Mouse (Mus musculus): Measurements from ENCODE around the gene Dcdc2b. TPM values are rescaled to one million over a fixed set of nuclear protein-coding genes. Genes with fewer than 3 reads are reported as not detected.

Gene Dcdc2b
- polyA plus RNA-seq, 1 experiment = 0.46 TPM

GRCm38 (mm10) chr4:129639221-129639620 is 25.2 kb upstream of the Dcdc2b start:
- peaks cover 39% of the 10 kb centered on the region for H3K4me1 ChIP-seq
- peak overlapping the region; percentile 95 for H3K4me3 ChIP-seq (replicated peaks)
- TF ChIP-seq FLI1 (IDR thresholded peaks at IDR 0.05; ENCODE audit: low read length) = no peak
- TF ChIP-seq GATA1 (IDR thresholded peaks at IDR 0.05; ENCODE audit: borderline replicate concordance, low read length) = no peak
- H3K9me3 ChIP-seq = no peaks in the 10 kb centered on the region
- H3K27me3 ChIP-seq (replicated peaks) = no peaks in the 10 kb centered on the region
- H3K36me3 ChIP-seq (replicated peaks; ENCODE audit: low read length) = peaks cover 61% of the 10 kb centered on the region

DNA sequence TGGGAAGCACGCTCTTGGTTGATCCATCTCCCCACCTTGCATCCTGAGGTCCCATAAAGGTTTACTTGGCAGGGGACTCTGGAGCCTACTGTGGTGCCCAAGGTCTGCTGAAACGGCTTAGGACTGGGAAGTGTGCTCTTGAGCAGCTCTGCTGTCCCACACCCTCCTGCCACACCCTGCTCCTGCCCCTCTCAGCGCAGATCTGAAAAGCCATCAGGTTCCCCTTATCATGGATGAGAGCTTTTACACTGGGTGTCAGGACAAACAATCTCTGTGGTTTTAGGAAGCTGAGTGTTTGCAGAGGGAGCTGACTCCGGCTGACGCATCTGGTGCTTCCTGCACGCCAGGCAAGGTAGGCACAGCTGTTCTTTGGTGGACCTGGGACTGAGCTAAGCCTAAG is 19.8 kb upstream of the Dcdc2b start:
- no peaks in the 10 kb centered on the region for H3K9me3 ChIP-seq
- H3K4me3 ChIP-seq (replicated peaks) = no peak overlapping the region
- H3K36me3 ChIP-seq (replicated peaks; ENCODE audit: low read length) = peaks cover 94% of the 10 kb centered on the region
- no peaks in the 10 kb centered on the region for H3K27me3 ChIP-seq (replicated peaks)
- TF ChIP-seq GATA1 (IDR thresholded peaks at IDR 0.05; ENCODE audit: borderline replicate concordance, low read length) = no peak
- no peak for TF ChIP-seq FLI1 (IDR thresholded peaks at IDR 0.05; ENCODE audit: low read length)
- peaks cover 42% of the 10 kb centered on the region for H3K4me1 ChIP-seq

DNA sequence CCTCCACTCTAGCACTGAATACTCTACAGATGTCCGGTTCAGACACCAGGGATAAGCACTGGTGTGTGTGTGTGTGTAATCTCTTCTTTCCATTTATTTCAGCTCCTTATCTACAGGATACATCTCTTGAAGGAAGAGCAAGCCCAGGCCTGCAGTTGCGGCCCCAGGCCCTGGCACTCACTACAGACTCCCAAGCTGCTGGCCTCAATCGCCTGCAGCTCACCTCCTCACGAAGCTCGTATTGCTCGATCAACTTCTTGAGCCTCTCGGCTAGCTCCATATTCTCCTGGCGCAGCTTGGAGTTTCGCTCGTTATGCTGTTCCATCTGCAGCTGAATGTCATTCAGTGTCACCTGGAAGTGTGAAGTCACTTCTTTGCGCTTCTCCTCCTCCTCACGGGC is 17.8 kb upstream of the Dcdc2b start:
- no peak overlapping the region for H3K4me3 ChIP-seq (replicated peaks)
- H3K9me3 ChIP-seq = no peaks in the 10 kb centered on the region
- no peaks in the 10 kb centered on the region for H3K27me3 ChIP-seq (replicated peaks)
- H3K36me3 ChIP-seq (replicated peaks; ENCODE audit: low read length) = peaks cover 97% of the 10 kb centered on the region
- H3K4me1 ChIP-seq = peaks cover 30% of the 10 kb centered on the region
- TF ChIP-seq GATA1 (IDR thresholded peaks at IDR 0.05; ENCODE audit: borderline replicate concordance, low read length) (no peak), FLI1 (IDR thresholded peaks at IDR 0.05; ENCODE audit: low read length) (no peak)

- Histone ChIP-seq H3K4me1 (peaks cover 38% of the 10 kb centered on the region), H3K36me3 (replicated peaks; ENCODE audit: low read length) (peaks cover 97% of the 10 kb centered on the region), H3K9me3 (no peaks in the 10 kb centered on the region), H3K27me3 (replicated peaks) (no peaks in the 10 kb centered on the region), H3K4me3 (replicated peaks) (no peak overlapping the region)
- TF ChIP-seq GATA1 (IDR thresholded peaks at IDR 0.05; ENCODE audit: borderline replicate concordance, low read length) = no peak
- TF ChIP-seq FLI1 (IDR thresholded peaks at IDR 0.05; ENCODE audit: low read length) = no peak
Observed at GRCm38 (mm10) chr4:129630944-129631343, 16.9 kb upstream of the Dcdc2b start.

- H3K36me3 ChIP-seq (replicated peaks; ENCODE audit: low read length) = peaks cover 67% of the 10 kb centered on the region
- H3K4me3 ChIP-seq (replicated peaks) = no peak overlapping the region
- H3K9me3 ChIP-seq = no peaks in the 10 kb centered on the region
- H3K4me1 ChIP-seq = peaks cover 51% of the 10 kb centered on the region
- TF ChIP-seq GATA1 (IDR thresholded peaks at IDR 0.05; ENCODE audit: borderline replicate concordance, low read length) = no peak
- no peak for TF ChIP-seq FLI1 (IDR thresholded peaks at IDR 0.05; ENCODE audit: low read length)
- H3K27me3 ChIP-seq (replicated peaks) = no peaks in the 10 kb centered on the region
Observed at GRCm38 (mm10) chr4:129626035-129626434, 12.0 kb upstream of the Dcdc2b start.

DNA sequence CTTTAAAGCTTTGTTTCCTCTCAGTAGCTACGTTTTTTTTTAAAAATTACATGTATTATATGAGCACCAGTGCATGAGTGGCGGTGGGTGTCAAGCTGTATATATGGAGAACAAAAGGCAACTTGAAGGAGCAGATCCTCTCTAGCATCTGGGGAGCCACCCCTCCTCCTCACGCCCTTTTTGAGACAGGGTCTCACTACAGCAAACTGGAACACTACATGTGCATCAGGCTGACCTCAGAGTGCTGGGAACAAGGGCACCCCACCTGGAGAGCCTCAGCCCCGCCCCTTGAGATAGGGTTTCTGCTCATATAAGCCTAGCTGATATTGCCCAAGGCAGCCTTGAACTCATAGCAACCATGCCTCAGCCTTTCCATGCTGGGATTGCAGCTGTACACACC is 11.4 kb upstream of the Dcdc2b start:
- Histone ChIP-seq H3K9me3 (no peaks in the 10 kb centered on the region), H3K27me3 (replicated peaks) (no peaks in the 10 kb centered on the region), H3K4me1 (peaks cover 56% of the 10 kb centered on the region), H3K36me3 (replicated peaks; ENCODE audit: low read length) (peaks cover 67% of the 10 kb centered on the region), H3K4me3 (replicated peaks) (peak overlapping the region; percentile 29)
- no peak for TF ChIP-seq FLI1 (IDR thresholded peaks at IDR 0.05; ENCODE audit: low read length)
- TF ChIP-seq GATA1 (IDR thresholded peaks at IDR 0.05; ENCODE audit: borderline replicate concordance, low read length) = no peak

- no peaks in the 10 kb centered on the region for H3K27me3 ChIP-seq (replicated peaks)
- peaks cover 67% of the 10 kb centered on the region for H3K36me3 ChIP-seq (replicated peaks; ENCODE audit: low read length)
- TF ChIP-seq FLI1 (IDR thresholded peaks at IDR 0.05; ENCODE audit: low read length) = no peak
- TF ChIP-seq GATA1 (IDR thresholded peaks at IDR 0.05; ENCODE audit: borderline replicate concordance, low read length) = no peak
- peaks cover 60% of the 10 kb centered on the region for H3K4me1 ChIP-seq
- peak overlapping the region; percentile 93 for H3K4me3 ChIP-seq (replicated peaks)
- H3K9me3 ChIP-seq = no peaks in the 10 kb centered on the region
Observed at GRCm38 (mm10) chr4:129625029-129625370, 10.9 kb upstream of the Dcdc2b start.

GRCm38 (mm10) chr4:129624281-129625028 is 10.4 kb upstream of the Dcdc2b start:
- H3K36me3 ChIP-seq (replicated peaks; ENCODE audit: low read length) = peaks cover 62% of the 10 kb centered on the region
- peaks cover 63% of the 10 kb centered on the region for H3K4me1 ChIP-seq
- no peak for TF ChIP-seq FLI1 (IDR thresholded peaks at IDR 0.05; ENCODE audit: low read length)
- no peak for TF ChIP-seq GATA1 (IDR thresholded peaks at IDR 0.05; ENCODE audit: borderline replicate concordance, low read length)
- peak overlapping the region; percentile 93 for H3K4me3 ChIP-seq (replicated peaks)
- H3K27me3 ChIP-seq (replicated peaks) = no peaks in the 10 kb centered on the region
- no peaks in the 10 kb centered on the region for H3K9me3 ChIP-seq

DNA sequence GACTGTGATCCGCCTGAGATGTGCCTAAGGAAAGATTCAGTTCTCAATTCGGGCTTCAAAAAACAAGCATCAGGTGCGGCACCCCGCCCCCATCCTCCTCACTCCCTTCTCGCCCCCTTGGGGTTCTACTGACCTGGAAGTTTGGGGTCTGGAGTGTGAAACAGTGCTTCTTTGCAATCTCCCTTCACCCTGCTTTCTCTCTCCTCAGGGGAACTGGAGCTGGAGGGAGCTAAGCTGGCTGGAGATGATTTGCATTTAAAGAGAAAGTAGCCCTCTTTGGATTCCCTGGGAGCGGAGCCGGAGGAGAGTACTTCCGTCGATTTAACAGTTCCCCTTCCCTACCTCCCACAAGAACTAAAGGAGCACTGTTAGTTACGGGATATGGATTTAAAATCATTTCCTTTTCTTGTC is 9.6 kb upstream of the Dcdc2b start, which contains the start of gene Ccdc28b:
TSS of gene Ccdc28b (minus strand) at position 267 of the 411 bp plus-strand sequence.
- Histone ChIP-seq H3K36me3 (replicated peaks; ENCODE audit: low read length) (peaks cover 54% of the 10 kb centered on the region), H3K9me3 (no peaks in the 10 kb centered on the region), H3K27me3 (replicated peaks) (no peaks in the 10 kb centered on the region), H3K4me3 (replicated peaks) (peak within 1 kb of the TSS; percentile 93), H3K4me1 (peaks cover 67% of the 10 kb centered on the region)
- TF ChIP-seq GATA1 (IDR thresholded peaks at IDR 0.05; ENCODE audit: borderline replicate concordance, low read length) = no peak
- TF ChIP-seq FLI1 (IDR thresholded peaks at IDR 0.05; ENCODE audit: low read length) = no peak

DNA sequence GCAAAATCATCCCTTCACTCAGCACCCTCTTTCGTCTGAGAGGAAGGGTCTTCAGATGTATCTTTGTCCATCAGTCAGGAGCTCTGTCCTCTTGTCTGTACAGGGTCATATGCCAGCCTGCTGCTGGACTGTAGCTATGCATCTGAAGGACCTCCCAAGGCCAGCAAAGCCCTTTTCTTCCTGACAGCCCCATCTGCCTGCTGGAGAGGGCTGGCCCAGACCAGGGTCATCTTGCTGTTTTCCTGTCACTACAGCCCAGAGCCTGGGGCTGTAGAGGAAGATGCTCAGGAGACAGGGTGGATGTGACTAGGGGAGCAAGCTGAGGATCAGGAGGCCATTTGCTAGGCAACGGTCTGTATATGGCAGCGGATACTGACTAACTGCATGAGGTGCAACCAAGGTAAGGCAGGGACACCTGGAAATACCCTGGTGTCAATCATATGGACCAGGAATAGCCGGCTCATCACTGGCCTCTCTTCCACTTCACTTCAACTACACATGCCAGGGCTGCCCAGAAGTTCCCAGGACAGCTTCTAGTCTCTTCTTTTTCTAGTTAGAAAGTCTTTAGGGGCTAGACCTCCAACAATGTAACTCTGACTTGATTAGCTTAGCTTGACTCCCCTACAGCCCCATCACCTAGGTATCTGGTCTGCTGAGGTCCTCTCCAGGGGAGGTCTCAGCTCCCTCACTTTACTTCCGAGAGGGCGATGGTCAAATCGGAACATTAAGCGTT is 8.9 kb upstream of the Dcdc2b start:
- Histone ChIP-seq H3K36me3 (replicated peaks; ENCODE audit: low read length) (peaks cover 47% of the 10 kb centered on the region), H3K4me3 (replicated peaks) (peak overlapping the region; percentile 93), H3K4me1 (peaks cover 71% of the 10 kb centered on the region), H3K9me3 (no peaks in the 10 kb centered on the region), H3K27me3 (replicated peaks) (no peaks in the 10 kb centered on the region)
- no peak for TF ChIP-seq GATA1 (IDR thresholded peaks at IDR 0.05; ENCODE audit: borderline replicate concordance, low read length)
- no peak for TF ChIP-seq FLI1 (IDR thresholded peaks at IDR 0.05; ENCODE audit: low read length)
